Mouse (Mus musculus) heart, embryonic 12.5 days (tissue): Measurements from ENCODE around the gene a. TPM values are rescaled to one million over a fixed set of nuclear protein-coding genes. Genes with fewer than 3 reads are reported as not detected.

Experiments
- ATAC-seq: fragments of 200-750 bp; cut with Nextera tagmentation; 2 replicates; pipeline ENCODE4 v1.8.0; 2017; ENCODE audit warnings: moderate TSS enrichment, moderate library complexity; ENCODE audit not compliant: insufficient number of reproducible peaks, low FRiP score
- H3K27ac ChIP-seq: fragments of 300-500 bp; sonication (generic); 2 replicates; pipeline ENCODE4 v1.5.1; 2016; ENCODE audit warnings: mild to moderate bottlenecking, moderate library complexity; ENCODE audit not compliant: poor library complexity, severe bottlenecking
- H3K27me3 ChIP-seq: fragments of 300-500 bp; sonication (generic); replicated peaks from 2 replicates; pipeline ENCODE4 v1.6.1; 2016; ENCODE audit warnings: mild to moderate bottlenecking, moderate library complexity
- H3K36me3 ChIP-seq: fragments of 300-500 bp; sonication (generic); 2 replicates; pipeline ENCODE4 v1.6.1; 2016; ENCODE audit warnings: mild to moderate bottlenecking, moderate library complexity
- H3K4me1 ChIP-seq: fragments of 300-500 bp; sonication (generic); replicated peaks from 2 replicates; pipeline ENCODE4 v1.6.1; 2016; ENCODE audit warnings: mild to moderate bottlenecking
- H3K4me2 ChIP-seq: fragments of 300-500 bp; sonication (generic); 2 replicates; pipeline ENCODE4 v1.6.1; 2016; ENCODE audit warnings: mild to moderate bottlenecking, moderate library complexity
- H3K4me3 ChIP-seq: fragments of 300-500 bp; sonication (generic); 2 replicates; pipeline ENCODE4 v1.5.1; 2016; ENCODE audit warnings: mild to moderate bottlenecking
- H3K9ac ChIP-seq: fragments of 300-500 bp; sonication (generic); 2 replicates; pipeline ENCODE4 v1.6.1; 2016; ENCODE audit warnings: mild to moderate bottlenecking, moderate library complexity
- H3K9me3 ChIP-seq: fragments of 300-500 bp; sonication (generic); replicated peaks from 2 replicates; pipeline ENCODE4 v1.6.1; 2016; ENCODE audit warnings: mild to moderate bottlenecking, moderate library complexity
- WGBS: fragments of 180-500 bp; shearing (Covaris S2); methylation state at CpG from one replicate; pipeline ENCODE4 v1.1.7; 2016; 5-methylcytosine and 5-hydroxymethylcytosine counted together
- polyA plus RNA-seq: library from polyadenylated mRNA; unstranded; fragments of >200 nt; fragmentation: Nextera tagmentation; extraction: Ambion mirVana; gene quantifications from 2 replicates; pipeline ENCODE4 v1.2.1, GENCODE M21; 2016

The a gene
- polyA plus RNA-seq, 1 experiment from 2014 or later: not detected

DNA sequence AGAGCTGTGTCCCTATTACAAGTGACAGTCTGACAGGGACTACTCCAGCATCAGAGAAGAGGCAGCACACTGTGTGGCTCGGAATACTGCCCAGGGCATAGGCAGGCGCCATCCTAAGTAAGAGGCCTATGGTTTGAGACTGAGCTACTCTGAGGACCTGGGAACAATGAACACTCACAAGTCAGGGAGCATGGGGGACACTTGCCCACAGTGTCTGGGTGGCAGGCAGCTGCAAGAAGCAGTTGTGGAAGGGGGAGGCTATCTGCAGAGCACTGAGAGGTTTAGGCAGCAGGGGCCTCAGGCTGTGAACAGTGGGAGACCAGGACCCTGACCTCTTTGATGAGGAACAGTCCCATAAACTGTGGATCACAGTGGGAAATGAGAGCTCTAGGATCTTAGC, 137.1 kb downstream of the a start:
- Histone ChIP-seq H3K27ac (no peak overlapping the region), H3K36me3 (no peaks in the 10 kb centered on the region), H3K4me1 (no peaks in the 10 kb centered on the region), H3K4me2 (no peak overlapping the region), H3K9ac (no peak overlapping the region), H3K4me3 (no peak overlapping the region), H3K27me3 (no peaks in the 10 kb centered on the region), H3K9me3 (no peaks in the 10 kb centered on the region)
- no peak for ATAC-seq
- WGBS: 60% methylated on average over 2 of the region's 2 CpGs

DNA sequence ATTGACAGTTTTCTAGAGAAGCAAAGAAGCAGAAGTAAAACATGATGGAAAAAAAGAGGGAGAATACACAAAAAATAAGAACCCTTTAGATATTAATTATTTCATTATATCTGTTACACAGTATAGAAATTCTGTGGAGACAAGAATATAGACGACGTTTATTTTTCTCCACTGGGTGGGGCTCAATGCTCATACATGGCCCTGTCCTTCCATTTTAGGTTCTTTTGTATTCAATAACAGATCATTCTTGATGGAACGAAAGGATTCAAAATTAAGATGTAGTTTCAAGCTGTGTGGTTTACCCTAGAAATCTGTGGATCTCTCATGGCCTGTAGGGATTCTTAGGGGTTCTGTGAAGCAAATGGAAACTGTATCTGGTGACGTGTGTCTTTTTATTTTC, 142.7 kb downstream of the a start:
- Histone ChIP-seq H3K27me3 (0 out of 2 replicates have a peak, but pooled peaks cover 3% of the 10 kb centered on the region), H3K36me3 (no peaks in the 10 kb centered on the region), H3K9me3 (no peaks in the 10 kb centered on the region), H3K27ac (no peak overlapping the region), H3K4me2 (no peak overlapping the region), H3K4me3 (no peak overlapping the region), H3K9ac (no peak overlapping the region), H3K4me1 (no peaks in the 10 kb centered on the region)
- ATAC-seq: no peak
- WGBS: 70% methylated on average over 4 of the region's 4 CpGs

DNA sequence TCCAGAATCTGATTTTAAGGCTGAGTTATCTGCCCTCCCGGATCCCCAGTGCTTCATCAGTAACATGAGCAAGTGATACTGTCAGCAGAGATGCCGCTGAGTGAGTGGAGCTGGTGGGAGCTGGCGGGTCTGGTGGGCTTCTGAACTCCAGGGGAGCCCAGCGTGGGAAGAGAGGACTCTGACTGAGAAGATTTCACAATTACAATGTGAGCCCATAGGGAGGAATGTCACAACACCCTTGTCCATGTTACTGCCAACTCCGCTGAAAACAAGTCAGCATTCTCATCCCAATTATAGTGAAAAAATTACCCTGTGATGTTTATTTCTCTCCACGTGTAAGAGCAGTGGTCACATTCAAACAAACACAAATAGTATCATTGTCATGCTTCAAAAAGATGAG, 144.9 kb downstream of the a start:
- H3K4me1 ChIP-seq: no peaks in the 10 kb centered on the region
- no peak overlapping the region for H3K27ac ChIP-seq
- no peak overlapping the region for H3K9ac ChIP-seq
- no peak overlapping the region for H3K4me3 ChIP-seq
- no peak overlapping the region for H3K4me2 ChIP-seq
- H3K36me3 ChIP-seq: no peaks in the 10 kb centered on the region
- H3K27me3 ChIP-seq: 0 out of 2 replicates have a peak, but pooled peaks cover 3% of the 10 kb centered on the region
- no peaks in the 10 kb centered on the region for H3K9me3 ChIP-seq
- WGBS: 53% methylated on average over 6 of the region's 6 CpGs
- no peak for ATAC-seq

DNA sequence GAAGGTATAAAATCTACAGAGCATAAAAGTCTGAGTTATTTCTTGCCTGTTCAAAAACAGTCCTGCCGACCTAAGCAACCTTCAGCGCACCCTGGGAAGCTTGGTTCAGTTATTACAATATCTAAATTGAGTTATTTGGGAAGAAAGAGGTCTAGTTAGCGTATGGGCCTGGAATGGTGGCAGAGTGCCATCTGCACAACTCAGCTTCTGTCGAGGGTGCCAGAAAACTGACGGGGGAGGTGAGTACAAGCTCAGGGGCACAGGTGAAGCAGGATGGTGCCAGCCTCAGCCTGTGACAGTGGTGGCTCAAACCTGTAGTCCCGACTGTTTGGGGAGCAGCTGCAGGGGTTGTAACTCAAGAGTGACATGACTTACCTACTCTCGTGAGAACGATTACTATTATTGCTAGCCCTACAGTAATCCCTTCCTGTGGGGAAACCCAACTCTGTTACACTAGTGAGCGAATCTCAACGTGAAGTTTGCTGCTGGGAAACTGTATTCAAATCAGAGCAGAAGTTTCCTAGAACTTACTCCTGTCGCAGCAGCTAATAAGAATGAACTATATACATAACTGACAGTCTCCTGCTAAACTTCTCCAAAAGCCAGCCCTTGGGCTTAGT, 145.4 kb downstream of the a start:
- H3K27ac ChIP-seq: no peak overlapping the region
- no peak overlapping the region for H3K9ac ChIP-seq
- 0 out of 2 replicates have a peak, but pooled peaks cover 3% of the 10 kb centered on the region for H3K27me3 ChIP-seq
- no peaks in the 10 kb centered on the region; the same call in 1 of the 2 replicates for H3K4me1 ChIP-seq
- WGBS: 68% methylated on average over 11 of the region's 11 CpGs
- no peak overlapping the region for H3K4me2 ChIP-seq
- H3K36me3 ChIP-seq: no peaks in the 10 kb centered on the region
- no peak for ATAC-seq
- no peaks in the 10 kb centered on the region for H3K9me3 ChIP-seq
- H3K4me3 ChIP-seq: no peak overlapping the region

- Histone ChIP-seq H3K9ac (no peak overlapping the region), H3K9me3 (no peaks in the 10 kb centered on the region), H3K4me1 (peaks cover 1% of the 10 kb centered on the region; the same call in 1 of the 2 replicates), H3K27ac (no peak overlapping the region), H3K4me3 (no peak overlapping the region), H3K27me3 (0 out of 2 replicates have a peak, but pooled peaks cover 3% of the 10 kb centered on the region), H3K4me2 (no peak overlapping the region), H3K36me3 (no peaks in the 10 kb centered on the region)
- no peak for ATAC-seq
- WGBS: 78% methylated on average over 8 of the region's 8 CpGs
Observed at GRCm38 (mm10) chr2:154937547-154938390, 146.6 kb downstream of the a start.

- Histone ChIP-seq H3K4me1 (peaks cover 3% of the 10 kb centered on the region; the same call in 1 of the 2 replicates), H3K27ac (no peak overlapping the region), H3K4me2 (no peak overlapping the region), H3K9ac (no peak overlapping the region), H3K36me3 (no peaks in the 10 kb centered on the region), H3K27me3 (0 out of 2 replicates have a peak, but pooled peaks cover 4% of the 10 kb centered on the region), H3K4me3 (no peak overlapping the region), H3K9me3 (no peaks in the 10 kb centered on the region)
- no peak for ATAC-seq
- 65% methylated on average over 10 of the region's 10 CpGs for WGBS
Observed at GRCm38 (mm10) chr2:154941952-154942351, 150.8 kb downstream of the a start.

- no peak for ATAC-seq
- 51% methylated on average over 11 of the region's 11 CpGs for WGBS
- Histone ChIP-seq H3K9me3 (no peaks in the 10 kb centered on the region), H3K9ac (no peak overlapping the region), H3K27me3 (0 out of 2 replicates have a peak, but pooled peaks cover 4% of the 10 kb centered on the region), H3K4me1 (peaks cover 3% of the 10 kb centered on the region; the same call in 1 of the 2 replicates), H3K4me3 (no peak overlapping the region), H3K4me2 (peak overlapping the region; percentile 54), H3K27ac (no peak overlapping the region), H3K36me3 (no peaks in the 10 kb centered on the region)
Observed at GRCm38 (mm10) chr2:154942546-154942945, 151.3 kb downstream of the a start.

DNA sequence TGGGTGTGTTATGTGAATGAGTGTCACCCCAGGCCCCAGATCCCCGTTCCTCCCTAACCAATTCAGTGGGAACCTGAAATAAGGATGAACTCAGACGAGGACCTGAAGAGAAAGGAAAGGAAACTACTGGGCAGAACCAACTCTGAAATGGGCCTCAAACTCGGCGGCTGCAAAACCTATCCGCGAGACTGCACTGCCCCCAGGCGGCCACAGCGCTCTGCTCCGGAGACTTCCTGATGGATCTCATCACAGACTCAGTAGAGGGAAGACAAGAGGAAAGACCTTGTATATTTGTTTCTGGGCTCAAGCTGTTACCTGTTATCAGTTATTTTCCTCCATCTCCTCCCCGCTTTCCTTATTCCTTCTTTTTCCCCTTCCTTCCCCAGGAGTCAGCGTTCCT, 151.9 kb downstream of the a start:
- H3K27ac ChIP-seq: no peak overlapping the region
- no peak overlapping the region for H3K9ac ChIP-seq
- WGBS: 5% methylated on average over 11 of the region's 11 CpGs
- H3K4me1 ChIP-seq: peaks cover 3% of the 10 kb centered on the region; the same call in 1 of the 2 replicates
- peak overlapping the region; percentile 54 for H3K4me2 ChIP-seq
- peak overlapping the region; percentile 27 for H3K4me3 ChIP-seq
- H3K27me3 ChIP-seq: 0 out of 2 replicates have a peak, but pooled peaks cover 4% of the 10 kb centered on the region
- no peaks in the 10 kb centered on the region for H3K9me3 ChIP-seq
- no peak for ATAC-seq
- no peaks in the 10 kb centered on the region for H3K36me3 ChIP-seq

DNA sequence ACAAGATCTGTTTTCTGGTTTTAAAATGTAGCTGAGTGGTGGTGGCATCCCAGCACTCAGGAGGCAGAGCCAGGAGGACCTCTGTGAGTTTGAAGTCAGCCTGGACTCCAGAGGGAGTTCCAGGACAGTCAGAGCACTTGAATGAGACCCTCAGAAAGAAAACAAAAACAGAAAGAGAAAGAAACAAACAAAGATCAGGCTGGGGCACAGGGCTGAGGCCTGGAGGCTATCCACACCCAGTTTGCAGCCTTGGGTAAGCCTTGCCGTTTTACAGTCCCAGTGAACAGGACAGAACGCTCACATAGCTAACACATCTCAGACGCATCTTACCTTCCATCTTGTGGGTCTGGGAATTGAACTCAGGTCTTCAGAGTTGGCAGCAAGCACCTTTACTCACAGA, 155.7 kb downstream of the a start:
- 0 out of 2 replicates have a peak, but pooled peaks cover 3% of the 10 kb centered on the region for H3K4me1 ChIP-seq
- H3K27me3 ChIP-seq: peaks cover 10% of the 10 kb centered on the region; the same call in 1 of the 2 replicates
- no peak overlapping the region for H3K27ac ChIP-seq
- no peaks in the 10 kb centered on the region for H3K9me3 ChIP-seq
- H3K4me2 ChIP-seq: no peak overlapping the region
- H3K9ac ChIP-seq: no peak overlapping the region
- ATAC-seq: no peak
- WGBS: 81% methylated on average over 3 of the region's 3 CpGs
- no peaks in the 10 kb centered on the region for H3K36me3 ChIP-seq
- no peak overlapping the region for H3K4me3 ChIP-seq

DNA sequence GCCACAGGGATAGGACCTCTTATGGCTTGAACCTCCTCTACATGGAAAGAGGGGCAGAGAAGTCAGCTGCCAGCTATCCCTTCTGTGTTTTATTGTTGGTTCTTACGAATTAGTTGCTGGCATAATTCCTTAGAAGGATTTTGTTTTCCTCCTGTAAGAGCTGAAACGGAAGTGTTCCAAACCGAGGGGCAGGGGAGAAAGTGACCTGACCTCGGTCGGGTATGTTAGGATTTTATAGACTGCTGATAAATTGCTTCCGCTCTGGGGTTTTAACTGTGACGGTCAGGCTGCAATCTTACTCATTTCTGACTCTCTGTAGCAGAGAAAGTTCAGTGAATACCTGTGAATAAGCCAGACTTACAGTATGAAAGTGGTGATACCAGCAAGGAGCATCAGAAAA, 158.2 kb downstream of the a start:
- H3K4me2 ChIP-seq: no peak overlapping the region
- no peaks in the 10 kb centered on the region for H3K4me1 ChIP-seq
- no peak overlapping the region for H3K4me3 ChIP-seq
- ATAC-seq: no peak
- 38% methylated on average over 7 of the region's 7 CpGs for WGBS
- no peak overlapping the region for H3K9ac ChIP-seq
- no peaks in the 10 kb centered on the region for H3K9me3 ChIP-seq
- peaks cover 7% of the 10 kb centered on the region; the same call in 1 of the 2 replicates for H3K27me3 ChIP-seq
- no peak overlapping the region for H3K27ac ChIP-seq
- H3K36me3 ChIP-seq: no peaks in the 10 kb centered on the region

DNA sequence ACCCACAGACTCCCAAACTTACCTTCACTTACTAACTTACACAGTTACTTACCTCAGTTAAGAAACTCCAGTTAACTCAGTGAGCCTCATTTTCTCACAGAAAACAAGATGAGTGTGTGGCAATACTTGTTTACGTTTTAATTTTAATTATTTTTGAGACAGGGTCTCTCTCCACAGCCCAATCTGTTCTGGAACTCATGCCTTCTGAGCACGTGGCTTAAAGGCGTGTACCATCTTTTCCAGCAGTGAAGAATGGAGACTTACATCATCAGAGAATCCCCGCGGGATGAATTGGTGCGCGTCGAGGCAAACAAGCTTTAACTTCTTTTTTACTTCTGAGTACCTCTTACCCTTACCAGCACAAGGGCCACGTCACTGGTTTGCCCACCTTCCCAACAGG, 158.7 kb downstream of the a start:
- no peak for ATAC-seq
- H3K4me3 ChIP-seq: no peak overlapping the region
- H3K36me3 ChIP-seq: no peaks in the 10 kb centered on the region
- H3K4me1 ChIP-seq: no peaks in the 10 kb centered on the region
- no peak overlapping the region for H3K4me2 ChIP-seq
- H3K9me3 ChIP-seq: no peaks in the 10 kb centered on the region
- no peak overlapping the region for H3K27ac ChIP-seq
- H3K27me3 ChIP-seq: peaks cover 7% of the 10 kb centered on the region; the same call in 1 of the 2 replicates
- H3K9ac ChIP-seq: no peak overlapping the region
- WGBS: 77% methylated on average over 9 of the region's 9 CpGs
